Mouse (Mus musculus): Measurements from ENCODE around the gene Fbxo39.
"Not testable (repeated sequence)": the region's sequence is repeated elsewhere in the genome, so short reads cannot be mapped to it uniquely, and the experiment has no call there.

The Fbxo39 gene

GRCm38 (mm10) chr11:72311355-72312001 lies 2.8 kb upstream of the Fbxo39 start:
- DNase-seq (ENCODE audit: low spot score in 2 of 2) = no peak

GRCm38 (mm10) chr11:72318026-72318425 lies 3.8 kb downstream of the Fbxo39 start:
- DNase-seq (ENCODE audit: low spot score in 2 of 2) = no peak

GRCm38 (mm10) chr11:72324431-72324830 lies 10.2 kb downstream of the Fbxo39 start:
- DNase-seq (ENCODE audit: low spot score in 2 of 2) = no peak

GRCm38 (mm10) chr11:72325701-72326100 lies 11.5 kb downstream of the Fbxo39 start:
- no peak for DNase-seq (ENCODE audit: low spot score in 2 of 2)

- DNase-seq (ENCODE audit: low spot score in 2 of 2) = no peak
Observed at GRCm38 (mm10) chr11:72332951-72333667, 18.9 kb downstream of the Fbxo39 start.

GRCm38 (mm10) chr11:72334653-72335052 lies 20.4 kb downstream of the Fbxo39 start:
- DNase-seq (ENCODE audit: low spot score in 2 of 2) = no peak

- DNase-seq (ENCODE audit: low spot score in 2 of 2) = no peak
Observed at GRCm38 (mm10) chr11:72336726-72337125, 22.5 kb downstream of the Fbxo39 start.

- DNase-seq (ENCODE audit: low spot score in 2 of 2) = no peak
Observed at GRCm38 (mm10) chr11:72338437-72338871, 24.2 kb downstream of the Fbxo39 start.

- no peak for DNase-seq (ENCODE audit: low spot score in 2 of 2)
Observed at GRCm38 (mm10) chr11:72339716-72340115, 25.5 kb downstream of the Fbxo39 start.

- DNase-seq (ENCODE audit: low spot score in 2 of 2) = peak in 1 of 2 experiments; percentile 32
Observed at GRCm38 (mm10) chr11:72342549-72343237, 28.4 kb downstream of the Fbxo39 start.

GRCm38 (mm10) chr11:72343238-72343625 lies 29.0 kb downstream of the Fbxo39 start:
- not testable (repeated sequence) for DNase-seq (ENCODE audit: low spot score in 2 of 2)

- DNase-seq (ENCODE audit: low spot score in 2 of 2) = peak in 1 of 2 experiments; percentile 56
Observed at GRCm38 (mm10) chr11:72343904-72344303, 29.7 kb downstream of the Fbxo39 start.

GRCm38 (mm10) chr11:72344486-72344885 lies 30.2 kb downstream of the Fbxo39 start:
- DNase-seq (ENCODE audit: low spot score in 2 of 2) = no peak

- DNase-seq (ENCODE audit: low spot score in 2 of 2) = no peak
Observed at GRCm38 (mm10) chr11:72348563-72348962, 34.3 kb downstream of the Fbxo39 start.

GRCm38 (mm10) chr11:72349016-72349415 lies 34.8 kb downstream of the Fbxo39 start:
- DNase-seq (ENCODE audit: low spot score in 2 of 2) = no peak

- DNase-seq (ENCODE audit: low spot score in 2 of 2) = no peak
Observed at GRCm38 (mm10) chr11:72349652-72350051, 35.4 kb downstream of the Fbxo39 start.

- DNase-seq (ENCODE audit: low spot score in 2 of 2) = no peak
Observed at GRCm38 (mm10) chr11:72352272-72352671, 38.0 kb downstream of the Fbxo39 start.

- no peak for DNase-seq (ENCODE audit: low spot score in 2 of 2)
Observed at GRCm38 (mm10) chr11:72353186-72353585, 38.9 kb downstream of the Fbxo39 start.

GRCm38 (mm10) chr11:72354971-72355728 lies 40.9 kb downstream of the Fbxo39 start:
- DNase-seq (ENCODE audit: low spot score in 2 of 2) = peak; percentile 38 to 83

- peak; percentile 7 to 36 for DNase-seq (ENCODE audit: low spot score in 2 of 2)
Observed at GRCm38 (mm10) chr11:72361385-72362346, 47.4 kb downstream of the Fbxo39 start.

- DNase-seq (ENCODE audit: low spot score in 2 of 2) = no peak
Observed at GRCm38 (mm10) chr11:72362347-72362741, 48.1 kb downstream of the Fbxo39 start, which contains the start of gene Tekt1. Gene Tekt1, minus strand, starts transcription at chr11:72362442.

Data from thymus, postnatal 10 days (tissue).